Mouse (Mus musculus): ENCODE data around the gene Apoc3.

The Apoc3 gene

GRCm38 (mm10) chr9:46229573-46230449 lies 5.6 kb downstream of the Apoc3 start:
- peak; percentile 90 for DNase-seq (ENCODE audit: low spot score)

DNA sequence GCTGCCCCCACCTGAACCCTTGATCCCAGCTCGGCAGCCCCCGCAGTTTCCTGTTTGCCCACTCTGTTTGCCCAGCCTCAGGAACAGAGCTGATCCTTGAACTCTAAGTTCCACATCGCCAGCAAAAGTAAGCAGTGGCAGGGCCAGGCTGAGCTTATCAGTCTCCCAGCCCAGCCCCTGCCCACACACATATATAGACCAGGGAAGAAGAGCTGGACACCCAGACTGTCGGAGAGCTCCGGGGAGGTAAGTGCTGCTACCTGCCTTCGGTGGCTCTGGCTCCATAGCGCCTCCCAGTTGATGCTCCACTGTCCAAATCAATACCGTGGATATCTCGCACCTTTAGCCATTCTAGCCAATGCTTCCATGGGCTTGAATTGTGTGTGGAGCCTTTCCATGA lies 6.9 kb downstream of the Apoc3 start, which contains the start of gene Apoa1:
Gene Apoa1, plus strand, starts transcription at position 90 of the 400 bp plus-strand sequence.
- DNase-seq (ENCODE audit: low spot score): no peak

- no peak for DNase-seq (ENCODE audit: low spot score)
Observed at GRCm38 (mm10) chr9:46227064-46227614, 8.3 kb downstream of the Apoc3 start.

- no peak for DNase-seq (ENCODE audit: low spot score)
Observed at GRCm38 (mm10) chr9:46224945-46225660, 10.3 kb downstream of the Apoc3 start.

GRCm38 (mm10) chr9:46224101-46224500 lies 11.3 kb downstream of the Apoc3 start:
- DNase-seq (ENCODE audit: low spot score): no peak

- DNase-seq (ENCODE audit: low spot score): no peak
Observed at GRCm38 (mm10) chr9:46223090-46223489, 12.3 kb downstream of the Apoc3 start.

GRCm38 (mm10) chr9:46218176-46218575 lies 17.3 kb downstream of the Apoc3 start:
- no peak for DNase-seq (ENCODE audit: low spot score)

DNA sequence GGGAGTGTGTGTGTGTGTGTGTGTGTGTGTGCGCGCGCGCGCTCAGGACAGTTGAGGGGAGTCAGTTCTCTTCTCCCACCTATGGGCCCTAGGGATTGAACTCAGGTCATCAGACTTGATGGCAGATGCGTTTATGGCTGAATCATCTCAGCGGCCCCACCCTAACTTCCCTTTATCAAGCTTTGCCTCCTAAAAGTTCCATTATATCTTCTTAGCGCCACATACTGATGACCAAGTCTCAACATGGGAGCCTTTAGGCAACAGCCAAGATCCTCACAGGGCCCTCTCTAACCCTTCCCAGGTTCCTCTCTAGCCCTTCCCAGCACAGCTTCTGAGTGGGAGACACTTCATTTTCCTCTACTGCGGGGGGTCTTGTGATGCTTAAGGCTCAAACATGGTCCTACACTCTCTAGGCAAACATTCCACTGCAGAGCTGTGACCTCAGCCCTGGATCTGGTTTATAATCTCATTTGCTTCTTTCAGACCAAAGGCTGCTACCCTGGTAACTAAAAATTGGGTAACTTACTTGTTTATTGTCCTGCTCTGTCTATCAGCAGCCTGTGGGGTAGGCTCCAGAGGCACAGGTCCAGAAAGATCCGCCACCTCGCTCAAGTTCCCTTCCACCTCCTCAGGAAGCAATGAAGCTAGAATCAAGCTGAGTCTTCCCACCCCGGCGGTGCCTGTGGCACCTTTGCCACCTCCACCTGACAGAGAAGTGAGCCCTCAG lies 18.5 kb downstream of the Apoc3 start:
- no peak for DNase-seq (ENCODE audit: low spot score)

DNA sequence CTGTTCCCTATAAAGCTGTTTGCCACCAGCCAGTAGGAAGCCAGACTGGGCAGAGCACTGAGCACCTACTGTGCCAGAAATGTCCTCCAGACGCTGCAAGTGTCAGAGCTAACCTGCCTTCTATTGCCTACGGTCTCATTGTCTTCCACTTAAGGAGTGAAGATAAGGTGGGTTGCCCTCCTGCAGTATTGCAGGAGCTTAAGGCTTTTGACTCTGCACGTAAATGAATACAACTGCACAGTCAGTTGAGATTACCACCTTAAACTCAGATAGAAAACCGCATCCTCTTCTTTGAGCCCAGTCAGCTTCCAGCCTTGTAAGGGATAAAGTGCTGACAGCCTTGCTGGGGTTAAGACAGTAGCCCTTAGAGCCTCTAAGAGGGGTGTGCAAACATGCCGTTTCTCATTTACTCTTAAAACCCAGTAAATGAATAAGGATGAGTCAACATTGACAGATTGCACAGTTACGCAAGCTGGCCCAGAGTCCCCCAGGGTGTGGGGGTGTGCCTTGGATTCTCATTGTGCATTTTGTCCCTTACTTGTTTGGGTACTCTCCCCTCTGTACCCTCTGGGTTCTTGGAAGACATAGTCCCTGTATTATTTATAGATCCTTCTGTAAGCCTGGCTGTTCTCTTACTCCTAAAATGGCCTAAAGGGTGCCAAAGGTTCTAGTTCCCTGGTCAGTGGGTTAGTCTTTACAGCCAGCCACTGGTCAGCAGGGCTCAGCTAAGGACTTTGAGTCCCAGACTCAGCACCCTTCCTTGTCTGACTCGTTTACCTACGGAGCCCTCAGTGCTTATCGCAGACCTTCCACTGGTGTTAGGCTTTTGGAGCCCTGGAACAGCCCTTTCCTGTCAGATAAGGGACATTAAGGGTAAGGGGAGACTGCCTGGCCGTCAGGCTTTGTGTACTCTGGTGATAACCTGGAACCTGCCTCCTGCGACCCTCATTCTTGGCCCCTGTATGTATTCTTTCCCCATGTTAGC lies 19.8 kb downstream of the Apoc3 start:
- no peak for DNase-seq (ENCODE audit: low spot score)

- no peak for DNase-seq (ENCODE audit: low spot score)
Observed at GRCm38 (mm10) chr9:46214946-46215337, 20.5 kb downstream of the Apoc3 start.

GRCm38 (mm10) chr9:46214276-46214675 lies 21.2 kb downstream of the Apoc3 start:
- no peak for DNase-seq (ENCODE audit: low spot score)

DNA sequence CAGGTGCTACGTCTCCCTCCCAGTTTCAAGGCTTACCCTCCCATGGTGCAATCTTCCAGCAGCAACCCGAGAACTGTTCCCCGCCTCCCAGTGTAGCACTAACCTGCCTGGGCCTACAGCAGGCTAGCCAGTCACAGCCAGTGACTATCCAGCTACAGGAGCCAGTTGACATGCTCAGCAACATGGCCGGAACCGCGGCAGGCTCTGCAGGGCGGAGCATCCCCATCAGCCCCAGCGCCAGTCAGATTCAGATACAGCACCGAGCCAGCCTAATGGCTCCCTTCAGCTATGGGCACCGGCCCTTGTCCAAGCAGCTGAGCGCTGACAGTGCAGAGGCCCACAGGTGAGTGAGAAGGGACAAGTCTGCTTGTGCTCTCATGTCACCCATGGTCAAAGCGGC lies 25.0 kb downstream of the Apoc3 start:
- no peak for DNase-seq (ENCODE audit: low spot score)

DNA sequence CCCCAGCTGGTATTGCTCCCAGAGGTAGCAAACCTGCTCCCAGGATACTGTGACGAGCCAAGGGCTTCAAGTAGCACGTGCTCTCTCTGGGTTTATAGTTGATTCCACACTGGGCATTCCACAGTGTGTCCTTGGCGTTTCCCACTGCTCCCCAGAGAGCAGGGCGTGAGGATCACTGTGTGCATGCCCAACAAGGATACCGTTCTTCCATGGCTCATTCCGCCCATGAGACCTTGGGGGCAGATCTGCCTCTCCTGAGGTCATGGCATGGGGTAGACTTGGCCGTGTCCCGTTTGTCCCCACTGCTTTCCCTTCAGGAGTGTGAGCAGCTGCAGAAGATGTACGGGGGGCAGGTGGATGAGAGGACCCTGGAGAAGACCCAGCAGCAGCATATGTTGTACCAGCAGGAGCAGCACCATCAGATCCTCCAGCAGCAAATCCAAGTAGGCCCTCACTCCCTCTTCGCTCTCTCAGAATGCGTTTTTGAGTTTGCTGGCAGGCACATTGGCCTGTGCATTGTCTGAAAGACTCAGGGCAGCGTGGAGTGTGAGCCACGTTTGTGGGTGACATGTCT lies 26.9 kb downstream of the Apoc3 start:
- no peak for DNase-seq (ENCODE audit: low spot score)

DNA sequence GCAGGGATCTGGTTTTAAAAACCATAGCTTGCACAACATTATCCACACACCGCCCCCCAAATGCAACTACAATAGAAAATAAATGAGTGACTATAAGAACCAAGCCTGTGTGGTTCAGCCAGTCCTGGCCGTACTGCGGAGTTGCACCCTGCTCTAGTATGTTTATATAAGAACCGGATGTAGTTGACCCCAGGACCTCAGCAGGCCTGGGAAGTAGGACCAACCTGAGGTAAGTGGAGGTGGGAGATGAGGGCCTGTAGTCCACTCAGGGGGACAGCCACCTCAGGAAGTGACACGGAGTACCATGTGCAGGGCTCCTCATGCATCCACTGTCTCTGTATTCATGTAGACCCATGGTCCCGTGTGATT lies 28.0 kb downstream of the Apoc3 start:
- DNase-seq (ENCODE audit: low spot score): no peak

DNA sequence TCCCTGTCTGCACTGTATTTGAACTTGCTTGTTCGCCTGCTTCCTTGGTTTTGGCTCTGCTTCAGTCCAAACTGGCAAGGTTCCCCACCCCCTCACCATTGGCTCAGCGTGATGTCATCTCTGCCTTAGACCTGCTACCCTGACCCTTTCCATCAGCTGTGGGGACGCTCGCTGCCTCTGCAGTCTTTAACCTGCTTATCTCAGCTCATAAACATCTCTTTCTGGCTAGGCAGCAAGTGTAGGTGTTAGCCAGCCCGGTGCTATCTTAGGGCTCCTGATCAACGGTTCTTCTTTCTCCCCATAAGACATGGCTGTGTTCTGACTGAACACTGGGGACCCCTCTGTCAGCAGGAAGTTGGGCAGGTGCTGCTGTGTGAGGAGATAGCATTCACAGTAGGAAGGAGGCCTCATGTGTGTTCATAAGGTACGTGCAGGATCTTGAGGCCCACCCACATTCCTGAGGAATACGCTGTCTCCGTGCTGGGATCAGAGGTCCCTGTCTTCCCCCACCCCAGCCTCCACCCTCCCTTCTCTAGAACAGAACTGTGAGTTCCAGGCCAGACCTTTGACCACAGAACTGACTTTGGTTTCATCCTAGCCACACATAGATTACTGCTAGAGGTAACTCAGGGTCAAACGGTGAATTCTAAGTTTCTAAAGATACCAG lies 28.5 kb downstream of the Apoc3 start:
- no peak for DNase-seq (ENCODE audit: low spot score)

DNA sequence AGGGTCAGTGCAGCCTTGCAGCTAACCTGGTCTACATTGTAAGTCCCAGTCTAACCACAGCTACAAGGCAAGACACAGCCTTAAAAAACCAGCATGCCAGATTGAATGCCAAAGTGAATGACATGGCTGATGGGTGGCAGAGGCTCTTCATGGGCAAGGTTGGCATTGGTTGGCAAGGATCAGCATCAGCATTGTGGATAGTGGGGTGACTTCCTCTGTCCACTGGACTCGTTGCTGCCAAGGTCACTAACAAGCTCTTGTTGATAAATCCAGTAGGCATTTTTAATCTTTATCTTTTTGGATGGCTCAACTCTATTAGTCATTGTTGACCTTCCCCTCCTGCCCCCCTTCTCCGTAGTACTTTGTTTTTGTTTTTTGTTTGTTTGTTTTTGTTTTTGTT lies 35.8 kb downstream of the Apoc3 start:
- DNase-seq (ENCODE audit: low spot score): no peak

DNA sequence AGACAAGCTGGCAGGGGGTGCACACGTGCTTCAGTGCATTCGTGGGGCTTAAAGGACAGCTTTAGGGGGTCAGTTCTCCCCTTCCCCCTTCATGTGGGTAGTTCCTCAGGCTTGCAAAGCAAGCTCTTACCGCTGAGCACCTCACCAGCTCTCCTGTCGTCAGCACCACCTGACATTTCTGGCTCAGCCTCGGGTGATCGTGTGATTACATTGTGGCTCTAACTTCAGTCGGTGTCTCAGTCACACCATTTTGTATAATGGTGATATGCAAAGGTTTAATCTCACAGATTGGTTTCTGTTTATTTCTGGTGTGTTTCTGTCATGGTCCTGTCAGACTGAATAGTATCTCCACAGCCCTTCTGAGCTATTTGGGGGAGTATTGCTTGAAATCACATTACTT lies 36.5 kb downstream of the Apoc3 start:
- DNase-seq (ENCODE audit: low spot score): no peak

- DNase-seq (ENCODE audit: low spot score): no peak
Observed at GRCm38 (mm10) chr9:46198461-46198860, 37.0 kb downstream of the Apoc3 start.

DNA sequence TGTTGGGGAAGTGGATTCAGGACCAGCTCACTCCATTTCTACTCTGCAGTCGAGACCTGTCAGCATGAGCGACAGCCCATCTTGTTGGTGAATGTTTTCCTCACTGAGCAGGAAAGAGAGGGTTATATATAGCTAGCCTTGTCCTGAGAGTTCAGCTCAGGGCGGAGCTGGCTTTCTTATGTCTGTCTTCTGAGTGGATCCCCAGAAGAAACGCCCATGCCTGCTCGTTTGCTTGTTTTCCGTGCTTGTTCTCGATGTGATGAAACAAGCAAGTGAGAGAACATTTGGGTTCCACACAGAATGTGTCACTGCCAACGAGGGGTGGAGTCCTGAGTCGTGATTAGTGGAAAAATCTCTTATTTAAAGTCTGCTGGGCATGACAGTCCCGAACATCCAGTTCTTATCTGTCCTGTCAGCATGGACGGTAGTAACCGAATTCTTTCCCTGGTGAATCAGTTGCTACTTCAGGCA lies 38.7 kb downstream of the Apoc3 start:
- DNase-seq (ENCODE audit: low spot score): no peak

- DNase-seq (ENCODE audit: low spot score): no peak
Observed at GRCm38 (mm10) chr9:46194809-46195208, 40.6 kb downstream of the Apoc3 start.
